Mouse (Mus musculus) midbrain, embryonic 14.5 days (tissue): ENCODE data around the gene Stxbp6. TPM values are rescaled to one million over a fixed set of nuclear protein-coding genes. Genes with fewer than 3 reads are reported as not detected.

Experiments used
- ATAC-seq: fragments of 200-750 bp; cut with Nextera tagmentation; 2 replicates; pipeline ENCODE4 v1.8.0; 2017; ENCODE audit warnings: moderate number of reproducible peaks, moderate library complexity; ENCODE audit not compliant: low FRiP score, low TSS enrichment
- DNase-seq: peaks from one replicate; pipeline ENCODE4 v3.0.0-alpha.2; 2015
- H3K27ac ChIP-seq: fragments of 300-500 bp; sonication (generic); replicated peaks from 2 replicates; pipeline ENCODE4 v1.5.1; 2014; ENCODE audit warnings: mild to moderate bottlenecking, low read depth, low read length, moderate library complexity
- H3K27me3 ChIP-seq: fragments of 300-500 bp; sonication (generic); 2 replicates; pipeline ENCODE4 v1.6.1; 2014; ENCODE audit warnings: low read length, control low read depth, mixed read lengths; ENCODE audit not compliant: control insufficient read depth, insufficient read depth
- H3K36me3 ChIP-seq: fragments of 300-500 bp; sonication (generic); 2 replicates; pipeline ENCODE4 v1.6.1; 2014; ENCODE audit warnings: low read length, control low read depth; ENCODE audit not compliant: control insufficient read depth, insufficient read depth
- H3K4me1 ChIP-seq: fragments of 300-500 bp; sonication (generic); 2 replicates; pipeline ENCODE4 v1.6.1; 2014; ENCODE audit warnings: mild to moderate bottlenecking, antibody characterized with exemption, low read length, control low read depth; ENCODE audit not compliant: control insufficient read depth, insufficient read depth
- H3K4me2 ChIP-seq: fragments of 300-500 bp; sonication (generic); 2 replicates; pipeline ENCODE4 v1.6.1; 2014; ENCODE audit warnings: mild to moderate bottlenecking, low read length, moderate library complexity
- H3K4me3 ChIP-seq: fragments of 300-500 bp; sonication (generic); replicated peaks from 2 replicates; pipeline ENCODE4 v1.5.1; 2014; ENCODE audit warnings: low read depth, low read length
- H3K9ac ChIP-seq: fragments of 300-500 bp; sonication (generic); replicated peaks from 2 replicates; pipeline ENCODE4 v1.6.1; 2014; ENCODE audit warnings: mild to moderate bottlenecking, low read length, moderate library complexity
- H3K9me3 ChIP-seq: fragments of 300-500 bp; sonication (generic); 2 replicates; pipeline ENCODE4 v1.6.1; 2016; ENCODE audit warnings: low read length, control low read depth, mixed read lengths; ENCODE audit not compliant: control insufficient read depth
- WGBS: fragments of 180-500 bp; shearing (Covaris S2); extraction: QIAGEN DNeasy Blood & Tissue Kit; methylation state at CpG from one replicate; pipeline ENCODE4 v1.1.7; 2014; 5-methylcytosine and 5-hydroxymethylcytosine counted together
- polyA plus RNA-seq: library from polyadenylated mRNA; unstranded; fragments of >200 nt; fragmentation: Nextera tagmentation; extraction: Ambion mirVana; gene quantifications from 2 replicates; pipeline ENCODE4 v1.2.1, GENCODE M21; 2014

Gene Stxbp6
- polyA plus RNA-seq, 1 experiment from 2014 or later: 15.6 TPM

DNA sequence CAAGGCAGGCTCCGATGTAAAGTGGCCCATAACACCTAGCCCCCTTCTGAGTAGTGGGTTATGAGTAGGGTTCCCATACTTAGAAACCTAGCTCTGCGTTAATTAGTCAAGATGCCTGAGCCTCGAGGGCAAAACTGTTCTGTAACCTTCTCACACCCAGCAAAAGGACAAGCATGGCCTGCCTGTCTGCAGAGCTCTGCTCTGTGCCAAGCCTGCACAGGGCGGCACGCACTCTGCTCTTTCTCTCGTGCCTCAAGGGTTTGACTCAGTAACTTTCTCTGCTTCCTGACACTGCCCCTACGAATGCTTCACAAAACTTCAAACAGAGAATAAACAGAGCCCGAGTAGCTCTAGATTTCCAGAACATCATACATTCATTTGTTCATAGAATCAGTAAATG lies 135.4 kb downstream of the Stxbp6 start:
- Histone ChIP-seq H3K4me2 (no peak overlapping the region), H3K9me3 (no peaks in the 10 kb centered on the region), H3K27ac (no peak overlapping the region), H3K27me3 (no peaks in the 10 kb centered on the region), H3K9ac (no peak overlapping the region), H3K4me3 (no peak overlapping the region), H3K36me3 (no peaks in the 10 kb centered on the region), H3K4me1 (no peaks in the 10 kb centered on the region)
- ATAC-seq (no peak), DNase-seq (no peak)
- 78% methylated on average over 8 of the region's 8 CpGs for WGBS

GRCm38 (mm10) chr12:44932954-44933353 lies 141.6 kb downstream of the Stxbp6 start:
- H3K9me3 ChIP-seq: no peaks in the 10 kb centered on the region
- 86% methylated on average over 6 of the region's 6 CpGs for WGBS
- H3K4me3 ChIP-seq: no peak overlapping the region
- H3K27ac ChIP-seq: no peak overlapping the region
- DNase-seq: no peak
- ATAC-seq: no peak
- no peak overlapping the region for H3K9ac ChIP-seq
- H3K4me1 ChIP-seq: no peaks in the 10 kb centered on the region
- H3K27me3 ChIP-seq: no peaks in the 10 kb centered on the region
- H3K36me3 ChIP-seq: no peaks in the 10 kb centered on the region
- no peak overlapping the region for H3K4me2 ChIP-seq

- no peak for ATAC-seq
Observed at GRCm38 (mm10) chr12:44931716-44932115, 142.8 kb downstream of the Stxbp6 start.

DNA sequence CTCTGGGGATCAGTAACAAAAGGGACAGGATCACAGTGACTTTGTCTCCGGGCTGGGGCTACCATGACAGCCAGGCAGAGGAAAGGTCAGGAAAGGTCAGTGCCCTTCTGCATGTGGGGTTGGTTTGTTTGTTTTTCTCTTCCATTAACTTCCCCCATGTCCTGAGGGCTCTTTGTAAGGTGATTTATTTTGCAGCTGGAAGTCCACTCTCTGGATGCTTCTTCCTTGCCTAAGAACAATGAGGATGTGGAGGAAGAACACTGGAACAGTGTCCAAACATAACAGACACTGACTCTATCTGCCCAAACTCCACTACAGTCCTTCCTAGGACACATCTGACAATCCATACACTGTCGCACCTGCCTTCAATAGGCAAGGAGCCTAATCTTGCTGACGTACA lies 146.1 kb downstream of the Stxbp6 start:
- H3K9me3 ChIP-seq: no peaks in the 10 kb centered on the region
- no peak overlapping the region for H3K27ac ChIP-seq
- 29% methylated on average over 3 of the region's 3 CpGs for WGBS
- no peak overlapping the region for H3K9ac ChIP-seq
- no peak overlapping the region for H3K4me2 ChIP-seq
- H3K36me3 ChIP-seq: no peaks in the 10 kb centered on the region
- no peak overlapping the region for H3K4me3 ChIP-seq
- no peak for DNase-seq
- no peaks in the 10 kb centered on the region for H3K27me3 ChIP-seq
- no peaks in the 10 kb centered on the region for H3K4me1 ChIP-seq
- ATAC-seq: no peak

More at GRCm38 (mm10) chr12:44931716-44932115, 142.8 kb downstream of the Stxbp6 start:
- no peaks in the 10 kb centered on the region for H3K9me3 ChIP-seq
- no peak overlapping the region for H3K4me2 ChIP-seq
- H3K4me1 ChIP-seq: no peaks in the 10 kb centered on the region
- no peak overlapping the region for H3K9ac ChIP-seq
- no peaks in the 10 kb centered on the region for H3K36me3 ChIP-seq
- H3K27me3 ChIP-seq: no peaks in the 10 kb centered on the region
- no peak overlapping the region for H3K4me3 ChIP-seq
- H3K27ac ChIP-seq: no peak overlapping the region
- 89% methylated on average over 7 of the region's 7 CpGs for WGBS
- no peak for DNase-seq

- no peak overlapping the region for H3K4me3 ChIP-seq
- 83% methylated on average over 3 of the region's 3 CpGs for WGBS
- no peak overlapping the region for H3K27ac ChIP-seq
- ATAC-seq (no peak), DNase-seq (no peak)
- H3K9me3 ChIP-seq: no peaks in the 10 kb centered on the region
- no peak overlapping the region for H3K9ac ChIP-seq
- no peaks in the 10 kb centered on the region for H3K4me1 ChIP-seq
- H3K4me2 ChIP-seq: no peak overlapping the region
- no peaks in the 10 kb centered on the region for H3K36me3 ChIP-seq
- no peaks in the 10 kb centered on the region for H3K27me3 ChIP-seq
Observed at GRCm38 (mm10) chr12:44925901-44926300, 148.6 kb downstream of the Stxbp6 start.

GRCm38 (mm10) chr12:44923273-44923672 lies 151.2 kb downstream of the Stxbp6 start:
- Histone ChIP-seq H3K9ac (no peak overlapping the region), H3K27ac (no peak overlapping the region), H3K36me3 (no peaks in the 10 kb centered on the region), H3K4me3 (no peak overlapping the region), H3K4me2 (no peak overlapping the region), H3K9me3 (no peaks in the 10 kb centered on the region), H3K4me1 (no peaks in the 10 kb centered on the region), H3K27me3 (no peaks in the 10 kb centered on the region)
- ATAC-seq (no peak), DNase-seq (no peak)
- 92% methylated on average over 3 of the region's 3 CpGs for WGBS

DNA sequence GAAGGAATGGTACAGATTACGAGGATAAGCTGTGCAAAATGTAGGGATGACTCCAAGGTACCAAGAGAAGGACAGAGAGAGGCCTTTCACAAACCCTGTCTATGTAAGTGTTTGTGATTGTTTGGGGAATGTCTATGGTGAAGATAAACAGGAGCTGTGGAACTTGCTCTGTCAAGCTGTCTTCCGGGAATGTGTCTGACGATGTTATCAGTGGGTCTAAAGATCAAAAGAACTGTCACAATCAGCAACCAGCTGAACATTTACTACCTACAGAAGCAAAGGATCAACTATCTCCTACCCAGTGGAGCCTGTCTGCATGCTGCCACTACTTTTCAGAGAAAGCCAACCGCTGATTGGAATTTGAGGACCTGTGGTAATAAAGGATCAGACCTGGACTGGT lies 152.3 kb downstream of the Stxbp6 start:
- ATAC-seq: no peak
- WGBS: 84% methylated on average over 4 of the region's 4 CpGs
- no peaks in the 10 kb centered on the region for H3K4me1 ChIP-seq

DNA sequence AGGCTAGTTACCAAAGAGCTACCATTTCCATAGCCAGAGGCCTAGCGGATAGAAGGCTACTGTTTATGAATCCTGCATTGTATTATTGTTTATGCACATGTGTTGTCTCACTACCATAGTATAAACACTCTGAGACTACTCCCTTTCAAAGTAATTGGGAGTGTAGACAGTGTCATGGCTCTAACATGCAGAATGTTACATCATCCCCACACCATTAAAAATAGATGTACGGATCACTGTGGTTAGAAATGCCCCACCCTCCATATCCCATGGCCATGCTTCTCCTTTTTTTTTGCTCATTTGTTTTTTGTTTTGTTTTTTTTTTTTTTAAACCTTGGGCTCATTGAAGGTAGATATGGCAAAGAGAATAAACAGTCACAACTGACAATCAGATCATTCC lies 154.9 kb downstream of the Stxbp6 start:
- Histone ChIP-seq H3K27me3 (no peaks in the 10 kb centered on the region), H3K9ac (no peak overlapping the region), H3K4me1 (no peaks in the 10 kb centered on the region), H3K4me3 (no peak overlapping the region), H3K27ac (no peak overlapping the region), H3K9me3 (no peaks in the 10 kb centered on the region), H3K4me2 (no peak overlapping the region), H3K36me3 (no peaks in the 10 kb centered on the region)
- DNase-seq: no peak
- no peak for ATAC-seq
- WGBS: 98% methylated on average over 2 of the region's 2 CpGs

More for the DNA sequence above, 152.3 kb downstream of the Stxbp6 start:
- Histone ChIP-seq H3K4me3 (no peak overlapping the region), H3K9ac (no peak overlapping the region), H3K36me3 (no peaks in the 10 kb centered on the region), H3K4me2 (no peak overlapping the region), H3K9me3 (no peaks in the 10 kb centered on the region), H3K27ac (no peak overlapping the region), H3K27me3 (no peaks in the 10 kb centered on the region)
- no peak for DNase-seq

DNA sequence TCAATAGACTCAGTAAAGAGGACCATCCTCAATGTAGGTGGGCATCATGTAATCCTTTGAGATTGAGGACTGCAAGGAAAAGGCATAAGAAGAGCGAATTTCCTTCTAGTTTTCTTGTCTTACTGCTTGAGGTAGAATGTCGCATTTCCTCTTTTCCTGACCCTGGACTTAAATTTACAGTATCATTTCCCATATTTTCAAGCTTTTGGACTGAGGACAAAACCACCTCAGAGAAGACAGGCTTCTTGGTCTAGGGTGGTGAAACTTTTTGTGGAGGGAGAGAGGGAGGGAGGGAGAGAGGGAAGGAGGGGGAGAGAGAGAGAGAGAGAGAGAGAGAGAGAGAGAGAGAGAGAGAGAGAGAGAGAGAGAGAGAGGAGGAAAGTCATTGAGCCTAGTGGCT lies 155.6 kb downstream of the Stxbp6 start:
- no peak overlapping the region for H3K27ac ChIP-seq
- no peak for ATAC-seq
- H3K9me3 ChIP-seq: no peaks in the 10 kb centered on the region
- H3K9ac ChIP-seq: no peak overlapping the region
- H3K4me1 ChIP-seq: no peaks in the 10 kb centered on the region
- DNase-seq: no peak
- H3K36me3 ChIP-seq: no peaks in the 10 kb centered on the region
- WGBS: 96% methylated on average over 2 of the region's 2 CpGs
- H3K27me3 ChIP-seq: no peaks in the 10 kb centered on the region
- no peak overlapping the region for H3K4me2 ChIP-seq
- no peak overlapping the region for H3K4me3 ChIP-seq
